Mouse (Mus musculus) small intestine, adult 2 months (tissue): ENCODE data around the gene Dctn1. TPM values are rescaled to one million over a fixed set of nuclear protein-coding genes. Genes with fewer than 3 reads are reported as not detected.
"Not testable (repeated sequence)": the region's sequence is repeated elsewhere in the genome, so short reads cannot be mapped to it uniquely, and the experiment has no call there.

Source experiments
- H3K27ac ChIP-seq: fragments of 200-500 bp; 2 replicates; pipeline ENCODE4 v1.5.1; 2012; ENCODE audit warnings: low read depth, low read length, control low read depth, inconsistent platforms; ENCODE audit not compliant: insufficient read depth
- H3K27me3 ChIP-seq: fragments of 200-500 bp; 2 replicates; pipeline ENCODE4 v1.6.1; 2012; ENCODE audit warnings: mild to moderate bottlenecking, moderate library complexity, low read length, inconsistent platforms; ENCODE audit not compliant: control insufficient read depth, insufficient read depth
- H3K36me3 ChIP-seq: fragments of 200-500 bp; 2 replicates; pipeline ENCODE4 v1.6.1; 2012; ENCODE audit warnings: mild to moderate bottlenecking, low read length, control low read depth, inconsistent platforms; ENCODE audit not compliant: control insufficient read depth, insufficient read depth
- H3K4me1 ChIP-seq: fragments of 200-500 bp; 2 replicates; pipeline ENCODE4 v1.6.1; 2012; ENCODE audit warnings: low read length, inconsistent platforms, mixed read lengths; ENCODE audit not compliant: control insufficient read depth, insufficient read depth, insufficient read length
- H3K4me3 ChIP-seq: fragments of 200-500 bp; 2 replicates; pipeline ENCODE4 v1.5.1; 2012; ENCODE audit warnings: low read depth, mild to moderate bottlenecking, control low read depth, inconsistent platforms, low read length, moderate library complexity
- CTCF ChIP-seq: fragments of 200-500 bp; IDR thresholded peaks from 2 replicates; pipeline ENCODE4 v1.5.1; 2012; ENCODE audit warnings: low read depth, mild to moderate bottlenecking, control low read depth, inconsistent platforms, low read length, moderate library complexity, mixed read lengths; ENCODE audit not compliant: insufficient replicate concordance, insufficient read length; ENCODE audit errors: extremely low read depth
- POLR2A ChIP-seq: fragments of 200-500 bp; IDR thresholded peaks from 2 replicates; pipeline ENCODE4 v1.6.1; 2012; ENCODE audit warnings: low read depth, mild to moderate bottlenecking, control low read depth, inconsistent platforms, low read length, moderate library complexity
- WGBS: fragments of 180-500 bp; shearing (Covaris S2); methylation state at CpG from one replicate; pipeline ENCODE4 v1.1.7; 2018; 5-methylcytosine and 5-hydroxymethylcytosine counted together
- polyA plus RNA-seq: library from polyadenylated mRNA; depleted of rRNA; stranded (reverse); fragments of >200 nt; gene quantifications from 2 replicates; pipeline ENCODE4 v1.2.3, GENCODE M21; 2012

Dctn1 gene
- polyA plus RNA-seq, 1 experiment = 168 TPM

- no peak for TF ChIP-seq CTCF
- TF ChIP-seq POLR2A = no peak
Measured at GRCm38 (mm10) chr6:83156259-83156684, 9.4 kb upstream of the Dctn1 start, which contains the start of the genes Wdr54 and 1700003E16Rik. Wdr54 (minus strand) TSS chr6:83156397. 1700003E16Rik (plus strand) TSS chr6:83156404.

DNA sequence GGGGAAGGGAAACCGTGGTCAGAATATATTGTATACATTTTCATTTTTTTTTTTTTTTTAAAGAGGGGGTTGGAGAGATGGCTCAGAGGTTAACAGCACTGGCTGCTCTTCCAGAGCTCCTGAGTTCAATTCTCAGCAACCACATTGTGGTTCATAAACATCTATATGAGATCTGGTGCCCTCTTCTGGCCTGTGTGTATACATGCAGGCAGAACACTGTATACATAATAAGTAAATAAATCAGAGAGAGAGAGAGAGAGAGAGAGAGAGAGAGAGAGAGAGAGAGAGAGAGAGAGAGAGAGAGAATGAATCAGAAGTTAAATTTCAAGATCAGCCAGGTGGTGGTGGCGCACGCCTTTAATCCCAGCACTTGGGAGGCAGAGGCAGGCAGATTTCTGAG is 6.3 kb upstream of the Dctn1 start:
- H3K27ac ChIP-seq, H3K4me1 ChIP-seq, H3K36me3 ChIP-seq, H3K27me3 ChIP-seq, H3K4me3 ChIP-seq: not testable (repeated sequence)
- WGBS = 14% methylated on average over 3 of the region's 3 CpGs

More at GRCm38 (mm10) chr6:83156259-83156684, 9.4 kb upstream of the Dctn1 start, which contains the start of the genes Wdr54 and 1700003E16Rik:
- peaks cover 9% of the 10 kb centered on the region; the same call in 1 of the 2 replicates for H3K4me1 ChIP-seq
- peak within 1 kb of the TSS; percentile 69 for H3K4me3 ChIP-seq
- no peaks in the 10 kb centered on the region for H3K27me3 ChIP-seq
- H3K36me3 ChIP-seq = peaks cover under 1% of the 10 kb centered on the region; the same call in 1 of the 2 replicates
- 1% methylated on average over 32 of the region's 32 CpGs for WGBS
- H3K27ac ChIP-seq = no peak within 1 kb of the TSS

GRCm38 (mm10) chr6:83161442-83161841 is 4.3 kb upstream of the Dctn1 start:
- TF ChIP-seq POLR2A (no peak), CTCF (no peak)
- WGBS = 21% methylated on average over 19 of the region's 19 CpGs
- Histone ChIP-seq H3K4me3 (peak overlapping the region; percentile 65), H3K36me3 (no peaks in the 10 kb centered on the region), H3K27ac (no peak overlapping the region), H3K4me1 (peaks cover 7% of the 10 kb centered on the region), H3K27me3 (no peaks in the 10 kb centered on the region)

DNA sequence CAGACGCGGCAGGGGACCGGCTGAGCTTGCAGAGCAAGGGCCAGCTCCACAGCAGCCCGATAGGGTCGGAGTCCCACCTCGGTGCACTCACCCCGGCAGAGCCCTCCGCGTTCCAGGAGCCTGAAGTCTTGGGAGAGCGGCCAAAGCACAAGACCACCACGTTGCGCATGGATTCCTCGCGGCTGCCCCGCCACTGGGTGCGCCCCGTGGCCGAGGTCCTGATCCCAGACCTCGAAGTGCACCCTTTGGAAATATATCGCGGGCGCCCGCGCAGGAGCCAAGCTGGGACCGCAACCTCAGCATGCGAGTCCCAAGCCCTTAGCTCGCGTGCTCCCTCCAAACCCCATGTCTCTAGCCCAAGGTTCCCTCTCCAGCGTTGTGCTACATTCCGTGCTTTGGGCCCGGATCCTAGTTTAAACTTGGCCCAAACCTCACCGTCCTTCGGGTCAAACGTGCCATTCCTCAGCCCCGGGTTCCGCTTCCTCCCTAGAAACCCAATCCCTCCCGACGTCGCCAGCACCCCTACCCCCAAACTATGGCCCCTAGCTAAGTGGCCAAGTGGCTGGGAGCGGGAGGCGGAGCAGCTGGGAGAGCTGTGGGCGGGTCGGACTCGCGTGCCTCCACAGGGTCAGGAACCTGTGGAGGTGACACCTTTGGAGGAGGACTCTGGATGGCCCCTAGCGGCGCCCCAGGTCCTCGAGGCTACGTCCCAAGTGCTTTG is 3.6 kb upstream of the Dctn1 start:
- H3K27me3 ChIP-seq = no peaks in the 10 kb centered on the region
- 1% methylated on average over 49 of the region's 49 CpGs for WGBS
- TF ChIP-seq CTCF = no peak
- no peak; the same call in 1 of the 2 replicates for TF ChIP-seq POLR2A
- peaks cover 7% of the 10 kb centered on the region for H3K4me1 ChIP-seq
- H3K4me3 ChIP-seq = peak overlapping the region; percentile 65
- H3K27ac ChIP-seq = no peak overlapping the region
- no peaks in the 10 kb centered on the region for H3K36me3 ChIP-seq

DNA sequence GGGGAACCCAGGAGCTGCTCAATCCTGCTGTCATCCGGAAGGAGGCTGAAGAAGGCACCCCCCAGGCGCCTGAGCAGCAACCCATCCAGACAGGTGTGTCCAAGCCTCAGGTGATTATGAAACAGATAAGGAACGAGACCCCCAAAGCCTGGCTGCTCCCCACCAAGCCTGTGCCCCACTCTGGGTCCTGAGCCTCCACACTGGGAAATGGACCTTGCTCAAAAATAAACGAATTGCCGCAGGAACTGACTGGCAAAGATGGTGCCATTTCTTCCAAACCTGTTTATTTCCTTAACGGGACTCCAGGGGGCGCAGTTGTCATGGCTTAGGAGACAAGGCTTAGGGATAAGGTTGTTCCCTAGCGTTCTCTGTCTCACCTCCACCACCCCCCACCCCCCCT is 3.0 kb upstream of the Dctn1 start:
- H3K27me3 ChIP-seq = no peaks in the 10 kb centered on the region
- H3K36me3 ChIP-seq = no peaks in the 10 kb centered on the region
- no peak overlapping the region for H3K27ac ChIP-seq
- WGBS = under 1% methylated on average over 8 of the region's 8 CpGs
- H3K4me3 ChIP-seq = peak overlapping the region; percentile 65
- H3K4me1 ChIP-seq = peaks cover 7% of the 10 kb centered on the region
- TF ChIP-seq POLR2A = no peak
- peak; percentile 66; the same call in 1 of the 2 replicates for TF ChIP-seq CTCF

DNA sequence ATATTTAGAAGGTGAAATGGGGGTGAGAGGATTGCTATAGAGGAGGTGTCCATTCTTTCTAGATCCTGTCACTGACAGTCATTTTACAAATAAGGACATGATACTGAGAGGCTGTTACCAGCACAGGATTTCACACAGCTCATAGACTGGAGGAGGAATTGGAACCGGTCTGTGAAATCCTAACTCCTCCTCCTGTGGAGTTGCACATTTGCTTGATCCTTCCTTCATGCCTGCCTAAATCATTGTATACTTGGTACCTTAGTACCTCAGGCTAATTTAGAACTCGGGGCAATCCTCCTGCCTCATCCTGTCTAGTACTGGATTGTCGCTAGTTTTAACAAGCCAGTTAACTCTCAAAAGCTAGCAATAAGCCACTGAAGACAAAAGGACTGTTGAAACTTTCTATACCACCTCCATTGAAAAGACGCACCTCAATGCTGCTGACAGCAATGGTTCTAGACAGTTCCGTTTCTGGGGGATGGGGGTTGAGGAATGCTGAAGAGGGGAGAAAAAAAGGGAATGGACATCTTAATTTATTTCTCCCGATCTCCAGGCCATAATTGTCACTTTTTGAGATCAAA is 604 bp upstream of the Dctn1 start:
- no peaks in the 10 kb centered on the region for H3K27me3 ChIP-seq
- H3K36me3 ChIP-seq = no peaks in the 10 kb centered on the region
- peaks cover 11% of the 10 kb centered on the region for H3K4me1 ChIP-seq
- peak overlapping the region; percentile 92 for H3K4me3 ChIP-seq
- H3K27ac ChIP-seq = peak overlapping the region; percentile 88
- WGBS = under 1% methylated on average over 6 of the region's 6 CpGs
- TF ChIP-seq CTCF (no peak), POLR2A (no peak)

DNA sequence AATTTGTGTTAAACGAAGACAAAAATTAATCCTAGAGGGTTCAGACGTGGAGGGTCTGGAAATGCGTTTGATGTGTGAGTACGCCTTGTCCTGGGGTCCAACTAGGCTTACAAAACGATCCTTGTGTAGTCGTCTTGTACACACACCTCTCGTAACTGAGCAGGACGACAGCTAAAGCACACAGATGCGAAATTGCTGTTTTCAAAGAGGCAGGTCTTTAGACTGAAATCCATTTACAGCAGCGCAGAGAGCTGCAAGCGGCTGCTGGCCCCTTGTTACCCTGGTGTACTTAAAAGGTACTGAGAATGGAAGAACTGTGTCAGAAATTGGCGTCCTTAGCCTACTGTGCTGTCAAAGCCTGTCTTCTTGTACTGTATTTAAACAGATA is 517 bp downstream of the Dctn1 start:
- no peaks in the 10 kb centered on the region for H3K36me3 ChIP-seq
- under 1% methylated on average over 12 of the region's 12 CpGs for WGBS
- H3K4me3 ChIP-seq = peak overlapping the region; percentile 92
- H3K4me1 ChIP-seq = peaks cover 11% of the 10 kb centered on the region
- peak overlapping the region; percentile 3; the same call in 1 of the 2 replicates for H3K27ac ChIP-seq
- no peaks in the 10 kb centered on the region for H3K27me3 ChIP-seq
- TF ChIP-seq CTCF = peak; percentile 11; the same call in 1 of the 2 replicates
- TF ChIP-seq POLR2A = no peak
